ENCODE assay signal across 27 mouse cellular contexts in the genomic region with DNA sequence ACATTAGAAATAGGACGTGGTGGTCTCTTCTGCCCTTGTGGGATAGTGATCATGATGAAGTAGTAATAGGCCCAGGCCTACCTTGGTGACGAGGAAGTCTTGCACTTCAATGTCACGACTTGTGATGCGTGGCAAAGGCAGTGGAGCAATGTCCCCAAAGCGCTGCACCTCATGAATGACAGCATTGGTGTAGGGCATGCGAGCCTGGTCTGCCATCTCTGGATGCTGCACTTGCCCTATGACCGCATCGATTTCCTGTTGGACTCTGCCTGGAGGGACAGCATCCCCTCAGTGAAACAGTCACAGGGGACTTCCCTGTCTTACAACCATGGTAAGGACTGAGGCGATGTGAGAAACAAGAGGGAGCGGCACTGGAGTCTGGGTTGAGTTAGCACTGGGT. TPM values are rescaled to one million over a fixed set of nuclear protein-coding genes. Genes with fewer than 3 reads are reported as not detected.
"Had no signal": no experiment of that assay in that cellular context is flagged by ENCODE, and none has a peak within 500 bp of the region (broad histone marks: within the 10 kb centered on the region; RNA-seq: fewer than 3 reads in every experiment).

No protein-coding gene starts in this region.

RNA-seq across cellular contexts. Expression of a gene that starts 3.9 kb away (rescaled TPM):
- polyA plus RNA-seq: limb, embryonic 10.5 days; limb, embryonic 11.5 days; limb, embryonic 12.5 days; limb, embryonic 13.5 days; limb, embryonic 14.5 days; limb, embryonic 15.5 days; liver, embryonic 11.5 days; liver, embryonic 12.5 days; liver, embryonic 13.5 days; liver, embryonic 15.5 days; liver, embryonic 16.5 days; lung, adult 2 months; lung, embryonic 14.5 days; lung, embryonic 15.5 days; lung, embryonic 16.5 days; lung, postnatal 0 days; macrophage; midbrain, embryonic 10.5 days; midbrain, embryonic 11.5 days; midbrain, embryonic 12.5 days; midbrain, embryonic 13.5 days; midbrain, embryonic 14.5 days; midbrain, embryonic 15.5 days; midbrain, embryonic 16.5 days; midbrain, postnatal 0 days; myocyte; neural tube, embryonic 11.5 days had no signal

RNA-seq across cellular contexts. Expression of a gene that starts 9.9 kb away (rescaled TPM):
- polyA plus RNA-seq: macrophage had no signal

RNA-seq across cellular contexts. Expression of a gene that starts 17.1 kb away (rescaled TPM):
- polyA plus RNA-seq: limb, embryonic 10.5 days; limb, embryonic 11.5 days; limb, embryonic 12.5 days; limb, embryonic 13.5 days; limb, embryonic 14.5 days; limb, embryonic 15.5 days; lung, embryonic 14.5 days; lung, embryonic 15.5 days; lung, postnatal 0 days; macrophage; midbrain, embryonic 10.5 days; midbrain, embryonic 11.5 days; midbrain, embryonic 12.5 days; midbrain, embryonic 13.5 days; midbrain, embryonic 14.5 days; midbrain, embryonic 15.5 days; midbrain, embryonic 16.5 days; midbrain, postnatal 0 days; myocyte; neural tube, embryonic 11.5 days had no signal

RNA-seq across cellular contexts. Expression of a gene that starts 43.3 kb away (rescaled TPM):
- polyA plus RNA-seq: limb, embryonic 10.5 days; limb, embryonic 11.5 days; limb, embryonic 12.5 days; limb, embryonic 13.5 days; lung, embryonic 14.5 days; lung, embryonic 15.5 days; lung, embryonic 16.5 days; lung, postnatal 0 days; macrophage; midbrain, embryonic 10.5 days; midbrain, embryonic 11.5 days; midbrain, embryonic 12.5 days; midbrain, embryonic 13.5 days; midbrain, embryonic 14.5 days; midbrain, embryonic 15.5 days; midbrain, embryonic 16.5 days; midbrain, postnatal 0 days; myocyte; neural tube, embryonic 11.5 days had no signal
